Mouse (Mus musculus): ENCODE measurements around the gene Clcn7.
"Not testable (repeated sequence)": the region's sequence is repeated elsewhere in the genome, so short reads cannot be mapped to it uniquely, and the experiment has no call there.

Gene Clcn7

GRCm38 (mm10) chr17:25133275-25133698, at the start of gene Clcn7:
Clcn7 (plus strand) TSS chr17:25133391.
- peak; percentile 86 for DNase-seq (ENCODE audit: low read depth)

GRCm38 (mm10) chr17:25083444-25083931, 49.7 kb upstream of the Clcn7 start, which contains the start of gene Tmem204:
Tmem204 (minus strand) TSS chr17:25083591.
- DNase-seq (ENCODE audit: low read depth) = no peak

- no peak for DNase-seq (ENCODE audit: low read depth)
These were observed 48.3 kb upstream of the Clcn7 start for GRCm38 (mm10) chr17:25084835-25085385.

- DNase-seq (ENCODE audit: low read depth) = no peak
These were observed 46.5 kb upstream of the Clcn7 start for GRCm38 (mm10) chr17:25086724-25087123.

GRCm38 (mm10) chr17:25089158-25089557, 44.0 kb upstream of the Clcn7 start:
- DNase-seq (ENCODE audit: low read depth) = peak; percentile 20

- DNase-seq (ENCODE audit: low read depth) = no peak
These were observed 42.7 kb upstream of the Clcn7 start for GRCm38 (mm10) chr17:25090450-25090849.

- no peak for DNase-seq (ENCODE audit: low read depth)
These were observed 37.0 kb upstream of the Clcn7 start for GRCm38 (mm10) chr17:25096221-25096620.

GRCm38 (mm10) chr17:25100052-25100451, 33.1 kb upstream of the Clcn7 start:
- DNase-seq (ENCODE audit: low read depth) = no peak

GRCm38 (mm10) chr17:25101338-25101737, 31.9 kb upstream of the Clcn7 start:
- DNase-seq (ENCODE audit: low read depth) = no peak

- no peak for DNase-seq (ENCODE audit: low read depth)
These were observed 25.4 kb upstream of the Clcn7 start for GRCm38 (mm10) chr17:25107786-25108185.

GRCm38 (mm10) chr17:25109578-25109977, 23.6 kb upstream of the Clcn7 start:
- DNase-seq (ENCODE audit: low read depth) = no peak

GRCm38 (mm10) chr17:25110590-25110989, 22.6 kb upstream of the Clcn7 start:
- no peak for DNase-seq (ENCODE audit: low read depth)

GRCm38 (mm10) chr17:25111220-25111619, 22.0 kb upstream of the Clcn7 start:
- no peak for DNase-seq (ENCODE audit: low read depth)

- DNase-seq (ENCODE audit: low read depth) = no peak
These were observed 21.3 kb upstream of the Clcn7 start for GRCm38 (mm10) chr17:25111739-25112422.

GRCm38 (mm10) chr17:25112423-25112810, 20.8 kb upstream of the Clcn7 start:
- no peak for DNase-seq (ENCODE audit: low read depth)

- DNase-seq (ENCODE audit: low read depth) = no peak
These were observed 18.1 kb upstream of the Clcn7 start for GRCm38 (mm10) chr17:25114908-25115645.

- peak; percentile 90 for DNase-seq (ENCODE audit: low read depth)
These were observed 17.3 kb upstream of the Clcn7 start, which contains the start of gene Telo2 for GRCm38 (mm10) chr17:25115664-25116432. Telo2 (minus strand) TSS chr17:25115967.

GRCm38 (mm10) chr17:25117263-25117662, 15.9 kb upstream of the Clcn7 start:
- no peak for DNase-seq (ENCODE audit: low read depth)

- DNase-seq (ENCODE audit: low read depth) = no peak
These were observed 12.8 kb upstream of the Clcn7 start, which contains the start of gene Ptx4 for GRCm38 (mm10) chr17:25120406-25120805. Ptx4 (plus strand) TSS chr17:25120760.

GRCm38 (mm10) chr17:25123979-25124378, 9.2 kb upstream of the Clcn7 start:
- DNase-seq (ENCODE audit: low read depth) = no peak

- not testable (repeated sequence) for DNase-seq (ENCODE audit: low read depth)
These were observed 7.6 kb upstream of the Clcn7 start for GRCm38 (mm10) chr17:25125442-25126060.
